Mouse (Mus musculus) gastrocnemius, postnatal 10 days (tissue): ENCODE measurements around the gene Shmt1. TPM values are rescaled to one million over a fixed set of nuclear protein-coding genes. Genes with fewer than 3 reads are reported as not detected.

Source experiments
- DNase-seq: peaks from one replicate; pipeline ENCODE4 v3.0.0; 2021; ENCODE audit warnings: mixed read lengths
- total RNA-seq, 2 experiments: library from RNA; stranded (reverse); gene quantifications; 2 replicates each; pipeline ENCODE4 v1.2.3; 2021

Gene Shmt1
- total RNA-seq, 2 experiments from 2014 or later, result 21.7 to 26.3 TPM

- DNase-seq, result no peak
Observed at GRCm38 (mm10) chr11:60796342-60796741, 15.2 kb downstream of the Shmt1 start.

DNA sequence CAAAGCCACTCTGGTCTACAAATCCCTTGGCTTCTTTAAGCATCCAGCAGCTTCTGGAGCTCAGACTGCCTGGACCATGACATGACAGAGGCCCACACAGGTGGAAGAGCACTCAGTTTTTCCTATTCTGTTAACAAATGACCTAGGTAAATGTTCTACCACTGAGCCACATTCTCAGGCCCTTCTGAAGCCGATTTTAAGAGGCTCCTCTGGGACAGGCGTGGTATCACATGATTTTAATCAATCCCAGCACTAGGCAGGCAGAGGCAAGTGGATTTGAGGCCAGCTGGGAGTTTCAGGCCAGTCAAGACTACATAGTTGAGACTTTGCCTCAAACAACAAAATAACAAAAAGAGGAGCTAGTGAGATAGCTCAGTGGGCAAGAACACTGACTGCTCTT lies 21.0 kb downstream of the Shmt1 start:
- DNase-seq, result no peak

- no peak for DNase-seq
Observed at GRCm38 (mm10) chr11:60787595-60787994, 23.9 kb downstream of the Shmt1 start.

DNA sequence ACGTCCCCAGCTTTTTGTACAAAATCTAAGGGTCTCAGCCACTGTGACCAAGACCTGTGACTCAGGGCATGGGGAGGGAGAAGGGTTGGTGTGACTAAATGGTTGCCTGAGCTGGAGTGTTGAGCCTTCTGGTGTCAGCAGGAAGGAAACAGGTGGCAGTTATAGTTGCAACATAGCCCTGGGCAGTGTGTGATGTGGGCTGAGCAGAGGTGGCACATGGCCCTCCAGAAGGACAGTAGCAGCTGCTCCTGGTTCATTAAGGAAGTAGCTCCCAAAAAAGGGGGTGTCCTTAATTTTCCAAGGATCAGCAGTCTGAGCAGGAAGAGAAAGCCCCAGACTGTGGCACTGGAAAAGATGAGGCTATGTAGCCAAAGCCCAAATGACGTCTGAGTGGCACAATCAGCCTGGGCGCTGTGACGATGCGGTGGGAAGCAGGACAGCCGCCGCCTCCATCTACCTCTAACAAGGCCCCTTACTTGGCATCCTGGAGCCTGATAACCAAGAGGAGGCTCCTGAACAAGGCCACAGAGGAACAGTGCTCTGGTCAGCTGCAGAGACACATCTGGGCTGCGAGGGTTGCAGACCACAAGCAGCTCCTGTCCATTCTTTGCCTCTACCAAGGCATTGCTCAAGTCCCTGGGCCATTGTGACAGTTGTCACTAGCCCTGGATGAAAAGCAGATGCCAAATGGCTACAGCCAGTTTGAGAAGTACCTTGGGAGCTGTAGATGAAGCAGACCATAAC lies 27.2 kb downstream of the Shmt1 start:
- DNase-seq, result no peak

- DNase-seq, result no peak
Observed at GRCm38 (mm10) chr11:60779673-60780189, 31.8 kb downstream of the Shmt1 start.

DNA sequence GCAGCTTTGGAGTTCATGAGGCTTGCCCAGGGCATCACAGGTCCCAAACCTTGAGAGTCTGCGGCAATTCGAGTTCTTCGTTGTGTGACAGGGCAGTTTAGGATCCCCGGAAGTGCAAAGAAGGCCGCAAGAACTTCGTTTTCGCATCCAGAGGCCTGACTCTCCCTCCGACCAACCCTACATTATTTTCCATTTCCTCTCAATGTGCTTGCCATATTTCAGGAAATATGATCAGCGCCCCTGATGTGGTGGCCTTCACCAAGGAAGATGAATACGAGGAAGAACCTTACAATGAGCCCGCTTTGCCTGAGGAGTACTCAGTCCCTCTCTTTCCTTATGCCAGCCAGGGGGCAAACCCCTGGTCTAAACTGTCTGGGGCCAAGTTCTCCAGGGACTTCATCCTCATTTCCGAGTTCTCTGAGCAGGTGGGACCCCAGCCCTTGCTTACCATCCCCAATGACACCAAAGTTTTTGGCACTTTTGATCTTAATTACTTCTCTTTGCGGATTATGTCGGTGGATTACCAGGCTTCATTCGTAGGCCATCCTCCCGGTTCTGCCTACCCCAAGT lies 33.6 kb downstream of the Shmt1 start:
- no peak for DNase-seq

GRCm38 (mm10) chr11:60776829-60777740 lies 34.4 kb downstream of the Shmt1 start, which contains the start of the genes Top3a and Smcr8:
TSS of gene Top3a (minus strand) at chr11:60777365.
TSS of gene Smcr8 (plus strand) at chr11:60777524.
- peak; percentile 68 for DNase-seq

- DNase-seq, result no peak
Observed at GRCm38 (mm10) chr11:60776107-60776828, 35.2 kb downstream of the Shmt1 start.

DNA sequence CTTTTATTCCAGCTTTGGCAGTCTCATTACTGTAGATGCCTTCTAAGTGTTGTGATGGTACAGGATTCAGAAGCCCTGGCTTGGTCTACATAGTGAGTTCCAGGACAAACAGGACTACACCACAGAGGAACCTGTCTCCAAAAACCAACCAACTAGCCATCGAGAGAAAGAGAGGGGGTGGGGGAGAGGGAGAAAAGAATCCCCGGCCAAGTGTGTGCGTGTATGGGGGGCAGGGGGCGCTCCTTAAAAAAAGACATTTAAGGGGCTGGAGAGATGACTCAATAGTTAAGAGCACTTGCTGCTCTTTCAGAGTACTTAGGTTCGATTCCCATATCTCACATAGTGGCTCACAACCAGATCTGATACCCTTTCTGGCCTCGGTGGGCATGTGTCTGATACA lies 35.9 kb downstream of the Shmt1 start:
- DNase-seq, result no peak

DNA sequence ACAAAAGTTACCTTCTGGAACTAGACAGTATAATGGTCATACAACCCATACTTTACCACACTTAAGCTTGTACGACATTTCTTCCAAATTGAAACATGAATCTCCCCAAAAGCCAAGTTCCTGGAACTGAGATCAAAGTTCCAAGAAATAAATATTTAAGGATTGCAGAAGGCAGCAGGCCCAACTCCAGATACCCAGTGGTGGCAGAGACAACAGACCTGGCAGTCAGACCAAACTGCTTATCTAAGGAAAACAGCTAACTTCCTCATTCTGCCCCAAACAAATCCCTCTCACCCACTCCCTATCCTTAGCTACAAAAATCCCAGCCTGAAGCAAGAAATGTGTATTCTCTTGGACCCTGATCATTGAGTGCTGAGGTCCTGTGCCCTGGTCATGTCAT lies 36.7 kb downstream of the Shmt1 start:
- DNase-seq, result no peak

DNA sequence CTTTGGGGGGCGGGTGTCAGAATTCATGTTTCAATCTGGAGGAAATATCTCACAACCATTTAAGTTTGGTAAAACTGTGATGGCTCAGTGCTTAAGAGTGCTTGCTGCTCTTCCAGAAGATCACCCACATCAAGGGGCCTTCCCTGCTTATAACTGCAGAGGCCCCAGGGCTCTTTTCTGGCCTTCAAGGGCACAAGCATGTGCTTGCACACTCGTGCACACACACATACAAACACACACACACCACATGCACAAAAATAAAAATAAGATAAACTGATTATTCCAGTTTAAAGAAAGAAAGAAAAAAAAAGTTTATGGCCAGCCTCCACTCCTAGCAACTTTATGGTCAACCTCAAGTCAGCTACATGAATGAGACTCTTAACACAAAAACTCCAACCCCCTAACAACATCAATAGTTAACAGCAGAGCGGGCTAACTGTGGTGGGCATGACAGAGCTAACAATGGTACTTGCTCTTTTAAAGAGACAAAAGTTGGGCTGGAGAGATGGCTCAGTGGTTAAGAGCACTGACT lies 37.3 kb downstream of the Shmt1 start:
- no peak for DNase-seq

- DNase-seq, result no peak
Observed at GRCm38 (mm10) chr11:60772161-60772560, 39.4 kb downstream of the Shmt1 start.

- no peak for DNase-seq
Observed at GRCm38 (mm10) chr11:60770776-60771175, 40.7 kb downstream of the Shmt1 start.

DNA sequence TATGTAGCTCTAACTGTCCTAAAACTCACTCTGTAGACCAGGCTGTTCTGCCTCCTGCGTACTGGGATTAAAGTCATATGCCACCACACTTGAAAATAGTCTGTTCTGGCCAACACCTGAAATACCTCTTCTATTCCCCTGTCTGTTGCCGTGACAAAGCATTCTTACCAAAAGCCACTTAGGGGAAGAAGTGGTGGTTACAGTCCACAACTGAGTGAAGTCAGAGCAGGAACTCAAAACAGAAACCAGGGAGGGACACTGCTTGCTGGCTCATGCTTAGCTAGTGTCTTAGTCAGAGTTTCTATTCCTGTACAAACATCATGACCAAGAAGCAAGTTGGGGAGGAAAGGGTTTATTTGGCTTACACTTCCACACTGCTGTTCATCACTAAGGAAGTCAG lies 42.2 kb downstream of the Shmt1 start:
- DNase-seq, result no peak

GRCm38 (mm10) chr11:60766969-60767368 lies 44.5 kb downstream of the Shmt1 start:
- no peak for DNase-seq

DNA sequence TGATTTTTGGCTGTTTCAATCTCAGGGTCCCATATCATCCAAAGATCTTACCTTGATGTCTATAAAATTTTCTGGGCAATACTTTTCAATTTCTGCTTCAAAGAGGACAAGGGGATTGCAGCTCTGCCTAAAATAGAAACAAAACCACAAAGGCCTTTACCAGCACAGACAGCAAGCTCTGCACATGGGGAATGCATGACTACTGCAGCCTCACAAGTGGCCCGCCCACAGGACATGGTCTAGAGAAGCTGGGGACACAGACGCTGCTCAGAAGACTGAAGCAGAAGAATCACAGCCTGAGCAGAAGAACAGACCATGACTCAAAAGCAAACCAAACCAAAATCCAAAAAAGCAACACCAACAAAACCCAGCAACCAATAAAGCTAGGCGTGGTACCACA lies 49.8 kb downstream of the Shmt1 start:
- DNase-seq, result no peak

GRCm38 (mm10) chr11:60755570-60755969 lies 55.9 kb downstream of the Shmt1 start:
- no peak for DNase-seq

DNA sequence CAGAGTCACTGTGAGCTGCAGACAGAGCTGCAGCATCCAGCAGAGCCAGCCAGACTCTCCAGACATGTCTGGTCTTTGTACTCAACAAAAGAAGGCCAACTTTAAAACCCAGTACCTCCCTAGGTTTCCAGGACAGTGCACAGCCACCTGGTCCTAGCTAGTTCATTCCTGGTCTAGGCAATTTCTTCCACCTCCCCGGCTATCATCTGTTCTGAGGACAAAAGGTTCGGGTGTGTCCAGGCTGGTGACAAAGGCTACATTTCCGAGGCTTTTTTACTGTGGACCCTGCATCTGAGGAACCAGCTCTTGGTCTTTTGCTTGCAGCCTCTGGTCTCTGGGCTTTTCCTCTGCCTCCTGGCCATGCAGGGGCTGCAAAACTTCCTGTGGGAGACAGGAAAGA lies 71.2 kb downstream of the Shmt1 start:
- DNase-seq, result no peak
